Mouse (Mus musculus) embryonic fibroblast, embryonic 13.5 days (primary cell): ENCODE measurements around the gene Olig3.

Experiments used
- CTCF ChIP-seq: IDR thresholded peaks from 2 replicates; pipeline ENCODE4 v1.5.1; 2011; ENCODE audit warnings: mild to moderate bottlenecking, control low read depth, low read length, moderate library complexity, borderline replicate concordance; ENCODE audit not compliant: insufficient read depth
- POLR2A ChIP-seq: IDR thresholded peaks from 2 replicates; pipeline ENCODE4 v1.6.1; 2011; ENCODE audit warnings: low read depth, mild to moderate bottlenecking, control low read depth, low read length, moderate library complexity

- TF ChIP-seq POLR2A (no peak), CTCF (no peak)
These were observed 4.1 kb upstream of the Olig3 start for GRCm38 (mm10) chr10:19352006-19352877.
